Mouse (Mus musculus) cerebellum, adult 2 months (tissue): Measurements from ENCODE around the gene Mapk13.

Experiments used
- CTCF ChIP-seq: fragments of 200-500 bp; IDR thresholded peaks from 2 replicates; pipeline ENCODE4 v1.5.1; 2011; ENCODE audit warnings: low read depth, mild to moderate bottlenecking, control low read depth, low read length, moderate library complexity, borderline replicate concordance; ENCODE audit not compliant: insufficient read depth
- POLR2A ChIP-seq: fragments of 200-500 bp; IDR thresholded peaks from 2 replicates; pipeline ENCODE4 v1.6.1; 2011; ENCODE audit warnings: low read length, control low read depth, borderline replicate concordance; ENCODE audit not compliant: insufficient read depth

- TF ChIP-seq POLR2A (no peak), CTCF (no peak)
Measured at GRCm38 (mm10) chr17:28823749-28824148, 54.7 kb downstream of the Mapk13 start.
